Mouse (Mus musculus) limb, embryonic 12.5 days (tissue): ENCODE results near the gene Kcnd1. TPM values are rescaled to one million over a fixed set of nuclear protein-coding genes. Genes with fewer than 3 reads are reported as not detected.
A peak's percentile ranks its signal among the peaks of the same experiment; 100 is the strongest.

Experiments used
- microRNA counts: library from miRNA; unstranded; fragments of <30 nt; microRNA quantifications from one replicate; lab custom pipeline; 2017
- microRNA-seq: library from miRNA; unstranded; fragments of <30 nt; microRNA quantifications from one replicate; pipeline ENCODE4, GENCODE M21; 2017
- polyA plus RNA-seq: library from polyadenylated mRNA; unstranded; fragments of >200 nt; fragmentation: Nextera tagmentation; extraction: Ambion mirVana; gene quantifications from 2 replicates; pipeline ENCODE4 v1.2.1, GENCODE M21; 2016

Gene Kcnd1
- polyA plus RNA-seq, 1 experiment from 2014 or later = 0.80 TPM

MicroRNAs encoded within 50 kb of the gene (microRNA counts, 519-probe panel; counts per million panel counts)
- microRNA mmu-miR-1198 (lab: Ali Mortazavi, UCI) = 4,159 counts per million, percentile 28 among the panel's probes with 10 or more counts

Small RNAs within 50 kb of the gene (microRNA-seq; reads per million reads assigned to microRNA genes)
- 27.4 reads per million, percentile 36 among the genes with 10 or more reads in this experiment for gene Mir1198

Other genes starting within 250 kb of the Kcnd1 start
- 0.06 TPM in 1 of 2 replicates, not detected in the other for gene Foxp3, start 248.6 kb upstream of the Kcnd1 start, polyA plus RNA-seq
- 1.9 and 2.4 TPM in 2 replicates for gene Ppp1r3f, start 248.0 kb upstream of the Kcnd1 start, polyA plus RNA-seq
- 31.2 and 32.8 TPM in 2 replicates for gene Ccdc22, start 216.8 kb upstream of the Kcnd1 start, polyA plus RNA-seq
- gene Cacna1f, start 215.2 kb upstream of the Kcnd1 start, polyA plus RNA-seq = not detected in 2 replicates
- 0.83 and 1.1 TPM in 2 replicates for gene Syp, start 183.8 kb upstream of the Kcnd1 start, polyA plus RNA-seq
- gene Prickle3, start 165.0 kb upstream of the Kcnd1 start, polyA plus RNA-seq = 7.2 and 7.4 TPM in 2 replicates
- gene Plp2, start 150.9 kb upstream of the Kcnd1 start, polyA plus RNA-seq = 68.9 and 76.6 TPM in 2 replicates
- gene Magix, start 141.0 kb upstream of the Kcnd1 start, polyA plus RNA-seq = 0.31 TPM in 1 of 2 replicates, not detected in the other
- 42.9 and 43.2 TPM in 2 replicates for gene Gpkow, start 125.2 kb upstream of the Kcnd1 start, polyA plus RNA-seq
- 27.5 and 29.1 TPM in 2 replicates for gene Wdr45, start 108.0 kb upstream of the Kcnd1 start, polyA plus RNA-seq
- gene Gm45208, start 100.0 kb upstream of the Kcnd1 start, polyA plus RNA-seq = 0.96 TPM in 1 of 2 replicates, not detected in the other
- 66.5 and 70.9 TPM in 2 replicates for gene Praf2, start 93.8 kb upstream of the Kcnd1 start, polyA plus RNA-seq
- gene Ccdc120, start 71.4 kb upstream of the Kcnd1 start, polyA plus RNA-seq = 22.5 and 24.8 TPM in 2 replicates
- 27.7 and 30.4 TPM in 2 replicates for gene Tfe3, start 59.7 kb upstream of the Kcnd1 start, polyA plus RNA-seq
- 43.5 and 44.7 TPM in 2 replicates for gene Gripap1, start 32.5 kb upstream of the Kcnd1 start, polyA plus RNA-seq
- gene Otud5, start 19.1 kb downstream of the Kcnd1 start, polyA plus RNA-seq = 58.0 and 67.0 TPM in 2 replicates
- 6.2 and 6.8 TPM in 2 replicates for gene Pim2, start 56.0 kb downstream of the Kcnd1 start, polyA plus RNA-seq
- 26.8 and 30.8 TPM in 2 replicates for gene Slc35a2, start 61.7 kb downstream of the Kcnd1 start, polyA plus RNA-seq
- gene Pqbp1, start 77.0 kb downstream of the Kcnd1 start, polyA plus RNA-seq = 147 and 149 TPM in 2 replicates
- gene Timm17b, start 77.1 kb downstream of the Kcnd1 start, polyA plus RNA-seq = 153 and 159 TPM in 2 replicates
- not detected in 2 replicates for gene Gm10491, start 85.5 kb downstream of the Kcnd1 start, polyA plus RNA-seq
- gene Gm10490, start 87.3 kb downstream of the Kcnd1 start, polyA plus RNA-seq = not detected in 2 replicates
- 0.35 and 0.99 TPM in 2 replicates for gene Pcsk1n, start 97.5 kb downstream of the Kcnd1 start, polyA plus RNA-seq
- not detected in 2 replicates for gene Eras, start 106.3 kb downstream of the Kcnd1 start, polyA plus RNA-seq
- 52.9 and 53.6 TPM in 2 replicates for gene Hdac6, start 125.6 kb downstream of the Kcnd1 start, polyA plus RNA-seq
- gene Gata1, start 155.8 kb downstream of the Kcnd1 start, polyA plus RNA-seq = 2.0 and 2.3 TPM in 2 replicates
- not detected in 2 replicates for gene Glod5, start 196.2 kb downstream of the Kcnd1 start, polyA plus RNA-seq